Mouse (Mus musculus): ENCODE results near the gene Uspl1. TPM values are rescaled to one million over a fixed set of nuclear protein-coding genes. Genes with fewer than 3 reads are reported as not detected.

Gene Uspl1
- polyA plus RNA-seq, 1 experiment from 2014 or later, result 12.4 TPM

DNA sequence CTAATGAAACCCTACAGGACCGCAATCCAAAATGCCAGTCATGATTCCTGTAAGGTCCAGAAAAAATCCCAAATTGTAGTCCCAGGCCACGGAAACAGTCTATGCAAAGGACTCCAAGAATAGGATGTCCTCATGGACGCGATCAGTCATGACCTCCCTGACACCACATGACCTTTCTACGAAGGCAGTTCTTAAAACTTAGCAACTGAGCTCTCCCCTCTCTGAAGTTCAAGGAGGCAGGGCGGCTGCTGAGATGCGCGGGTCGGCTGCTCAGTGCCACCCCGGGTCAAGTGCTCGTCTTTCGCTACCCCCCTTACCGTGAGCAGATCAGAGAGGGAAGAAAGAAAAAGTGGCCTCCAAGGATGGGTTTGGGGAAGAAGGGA, 438 bp upstream of the Uspl1 start:
- no peak for DNase-seq
- Histone ChIP-seq H3K4me3 (ENCODE audit: low read depth, low read length) (peak overlapping the region; percentile 63), H3K27me3 (ENCODE audit: insufficient read depth, low read length) (no peaks in the 10 kb centered on the region), H3K9me3 (ENCODE audit: low read length) (no peaks in the 10 kb centered on the region), H3K4me1 (ENCODE audit: insufficient read depth) (peaks cover 23% of the 10 kb centered on the region), H3K9ac (replicated peaks) (peak overlapping the region; percentile 83), H3K4me2 (ENCODE audit: low read depth, low read length) (peak overlapping the region; percentile 67), H3K27ac (ENCODE audit: low read depth) (peak overlapping the region; percentile 97), H3K36me3 (replicated peaks; ENCODE audit: insufficient read depth, low read length) (peaks cover 5% of the 10 kb centered on the region; the same call in 1 of the 2 replicates)
- under 1% methylated on average over 13 of the region's 13 CpGs for WGBS (ENCODE audit: insufficient replicate concordance)
- no peak for TF ChIP-seq CTCF (IDR thresholded peaks at IDR 0.05; ENCODE audit: low read depth)
- no peak; the same call in 1 of the 2 replicates for TF ChIP-seq EP300 (IDR thresholded peaks at IDR 0.05; ENCODE audit: low read depth)
- ATAC-seq, result peak; percentile 41

DNA sequence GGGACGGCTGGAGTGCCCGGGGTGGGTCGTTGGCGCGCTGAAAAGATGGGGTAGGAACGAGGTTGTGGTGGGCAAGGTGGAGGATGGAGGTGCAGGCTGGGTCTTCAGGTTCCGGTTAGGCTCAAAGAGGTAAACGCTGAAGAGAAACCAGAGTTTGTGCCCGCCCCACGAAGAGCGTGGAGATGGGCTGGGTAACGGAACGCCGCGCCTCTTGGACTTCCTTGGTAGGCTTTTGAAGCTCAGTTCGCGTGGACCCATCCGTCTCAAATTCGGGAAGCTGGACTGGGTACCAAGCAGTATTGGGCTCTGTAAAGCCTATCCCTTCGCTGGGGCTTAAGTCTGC, 665 bp downstream of the Uspl1 start:
- H3K27me3 ChIP-seq (ENCODE audit: insufficient read depth, low read length), result no peaks in the 10 kb centered on the region
- peak overlapping the region; percentile 96 for H3K4me2 ChIP-seq (ENCODE audit: low read depth, low read length)
- DNase-seq (peak; percentile 59), ATAC-seq (peak; percentile 5)
- TF ChIP-seq EP300 (IDR thresholded peaks at IDR 0.05; ENCODE audit: low read depth), result no peak
- TF ChIP-seq CTCF (IDR thresholded peaks at IDR 0.05; ENCODE audit: low read depth), result no peak
- H3K4me3 ChIP-seq (ENCODE audit: low read depth, low read length), result peak overlapping the region; percentile 88
- H3K4me1 ChIP-seq (ENCODE audit: insufficient read depth), result peaks cover 25% of the 10 kb centered on the region
- H3K27ac ChIP-seq (ENCODE audit: low read depth), result peak overlapping the region; percentile 90
- peaks cover 15% of the 10 kb centered on the region for H3K36me3 ChIP-seq (replicated peaks; ENCODE audit: insufficient read depth, low read length)
- H3K9me3 ChIP-seq (ENCODE audit: low read length), result no peaks in the 10 kb centered on the region
- under 1% methylated on average over 20 of the region's 20 CpGs for WGBS (ENCODE audit: insufficient replicate concordance)
- peak overlapping the region; percentile 77 for H3K9ac ChIP-seq (replicated peaks)

DNA sequence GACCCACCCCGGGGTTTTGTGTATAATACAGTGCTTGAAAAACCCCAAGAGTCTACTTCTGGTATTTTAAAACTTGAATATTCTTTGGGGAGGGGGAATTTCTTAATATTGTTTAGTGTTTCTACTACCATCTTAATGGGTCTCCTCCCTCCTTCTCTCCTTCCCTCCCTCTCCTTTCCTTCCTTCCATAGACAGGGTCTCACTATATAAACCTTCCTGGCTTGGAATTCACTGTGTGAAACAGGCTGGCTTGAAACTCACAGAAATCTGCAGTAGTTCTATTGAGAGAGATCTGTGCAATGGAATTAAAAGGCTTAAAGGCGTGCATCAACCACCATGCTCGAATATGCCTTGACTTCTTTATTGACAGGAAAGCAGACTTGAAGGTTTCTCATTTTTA, 1.7 kb downstream of the Uspl1 start:
- H3K4me3 ChIP-seq (ENCODE audit: low read depth, low read length), result peak overlapping the region; percentile 88
- no peak for ATAC-seq

DNA sequence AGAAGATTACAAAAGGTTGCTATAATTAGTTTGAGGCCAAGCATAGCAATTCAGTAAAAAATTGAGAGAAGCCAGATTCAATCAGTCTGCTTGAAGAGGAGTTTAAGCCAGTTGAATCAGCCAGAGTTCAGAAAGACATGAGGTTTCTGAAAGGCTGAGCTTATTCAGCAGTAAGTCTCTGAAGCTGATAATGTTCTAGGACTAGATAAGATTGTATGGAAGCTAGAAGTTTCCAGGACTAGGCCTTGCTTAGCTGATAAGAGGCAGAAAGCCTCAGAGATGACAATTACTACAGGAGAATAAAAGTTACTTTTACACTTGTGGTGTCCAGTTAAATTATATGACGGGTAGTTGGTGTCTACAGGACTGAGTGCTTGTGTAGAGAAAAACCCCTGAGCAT, 6.0 kb downstream of the Uspl1 start:
- no peak overlapping the region for H3K9ac ChIP-seq (replicated peaks)
- TF ChIP-seq EP300 (IDR thresholded peaks at IDR 0.05; ENCODE audit: low read depth), result no peak
- no peak for TF ChIP-seq CTCF (IDR thresholded peaks at IDR 0.05; ENCODE audit: low read depth)
- H3K36me3 ChIP-seq (replicated peaks; ENCODE audit: insufficient read depth, low read length), result peaks cover 59% of the 10 kb centered on the region
- no peak overlapping the region for H3K4me3 ChIP-seq (ENCODE audit: low read depth, low read length)
- no peaks in the 10 kb centered on the region for H3K27me3 ChIP-seq (ENCODE audit: insufficient read depth, low read length)
- H3K27ac ChIP-seq (ENCODE audit: low read depth), result no peak overlapping the region
- 68% methylated on average over 1 of the region's 1 CpGs for WGBS (ENCODE audit: insufficient replicate concordance)
- H3K4me1 ChIP-seq (ENCODE audit: insufficient read depth), result peaks cover 19% of the 10 kb centered on the region
- no peaks in the 10 kb centered on the region for H3K9me3 ChIP-seq (ENCODE audit: low read length)
- no peak for ATAC-seq
- H3K4me2 ChIP-seq (ENCODE audit: low read depth, low read length), result no peak overlapping the region
- DNase-seq, result no peak

More for the DNA sequence above, 1.7 kb downstream of the Uspl1 start:
- Histone ChIP-seq H3K27ac (ENCODE audit: low read depth) (no peak overlapping the region), H3K27me3 (ENCODE audit: insufficient read depth, low read length) (no peaks in the 10 kb centered on the region), H3K36me3 (replicated peaks; ENCODE audit: insufficient read depth, low read length) (peaks cover 21% of the 10 kb centered on the region), H3K4me2 (ENCODE audit: low read depth, low read length) (peak overlapping the region; percentile 96), H3K4me1 (ENCODE audit: insufficient read depth) (peaks cover 25% of the 10 kb centered on the region), H3K9me3 (ENCODE audit: low read length) (no peaks in the 10 kb centered on the region), H3K9ac (replicated peaks) (peak overlapping the region; percentile 77)
- no peak for DNase-seq
- TF ChIP-seq CTCF (IDR thresholded peaks at IDR 0.05; ENCODE audit: low read depth), result no peak
- TF ChIP-seq EP300 (IDR thresholded peaks at IDR 0.05; ENCODE audit: low read depth), result no peak
- WGBS (ENCODE audit: insufficient replicate concordance), result 73% methylated on average over 3 of the region's 3 CpGs

DNA sequence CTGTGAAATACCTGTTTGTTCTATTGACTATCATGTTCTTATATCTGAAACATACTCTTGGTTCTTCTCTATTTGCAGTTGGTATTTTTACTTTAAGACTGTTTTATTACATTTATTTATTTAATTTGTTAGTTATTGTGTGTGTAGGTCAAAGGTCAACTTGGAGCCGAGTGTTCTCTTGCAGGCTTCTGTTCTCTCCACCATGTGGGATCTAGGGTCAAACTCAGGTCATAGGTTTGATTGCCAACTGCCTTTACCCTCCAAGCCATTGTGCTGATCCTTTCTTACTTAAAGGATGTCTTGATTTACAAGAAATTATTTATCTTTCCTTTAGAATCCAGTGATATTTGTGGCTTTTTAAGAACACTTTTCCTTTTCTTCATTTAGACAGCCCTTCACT, 12.5 kb downstream of the Uspl1 start:
- Histone ChIP-seq H3K4me3 (ENCODE audit: low read depth, low read length) (no peak overlapping the region), H3K36me3 (replicated peaks; ENCODE audit: insufficient read depth, low read length) (peaks cover 67% of the 10 kb centered on the region), H3K9me3 (ENCODE audit: low read length) (no peaks in the 10 kb centered on the region), H3K27ac (ENCODE audit: low read depth) (no peak overlapping the region), H3K27me3 (ENCODE audit: insufficient read depth, low read length) (no peaks in the 10 kb centered on the region), H3K9ac (replicated peaks) (no peak overlapping the region), H3K4me1 (ENCODE audit: insufficient read depth) (peaks cover 22% of the 10 kb centered on the region), H3K4me2 (ENCODE audit: low read depth, low read length) (no peak overlapping the region)
- WGBS (ENCODE audit: insufficient replicate concordance), result 35% methylated on average over 1 of the region's 1 CpGs
- TF ChIP-seq CTCF (IDR thresholded peaks at IDR 0.05; ENCODE audit: low read depth), result no peak
- no peak for TF ChIP-seq EP300 (IDR thresholded peaks at IDR 0.05; ENCODE audit: low read depth)
- ATAC-seq, result 0 out of 2 replicates have a peak, but pooled peaks have one; percentile 35
- no peak for DNase-seq

DNA sequence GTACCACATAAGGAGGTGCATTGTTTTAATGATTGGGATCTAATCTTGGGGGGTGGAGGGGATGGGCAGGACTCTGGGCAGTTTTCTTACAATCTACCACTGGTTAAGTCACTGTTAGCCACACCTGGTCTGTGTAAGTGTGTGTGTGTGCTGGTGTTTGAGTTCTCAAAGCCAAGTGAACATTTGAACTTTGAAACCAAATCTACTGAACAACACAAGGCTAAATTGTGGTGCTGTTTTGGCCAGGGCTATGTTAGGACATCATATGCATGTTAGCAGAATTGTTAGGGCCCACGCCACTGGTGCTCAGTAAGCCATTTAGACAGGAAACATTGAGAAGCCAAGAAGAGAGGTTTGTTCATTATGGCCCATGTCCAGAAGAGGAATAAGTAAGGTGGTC, 14.6 kb downstream of the Uspl1 start:
- H3K4me1 ChIP-seq (ENCODE audit: insufficient read depth), result peaks cover 22% of the 10 kb centered on the region
- H3K36me3 ChIP-seq (replicated peaks; ENCODE audit: insufficient read depth, low read length), result peaks cover 70% of the 10 kb centered on the region
- peak overlapping the region; percentile 48; the same call in 1 of the 2 replicates for H3K27ac ChIP-seq (ENCODE audit: low read depth)
- DNase-seq, result no peak
- 74% methylated on average over 1 of the region's 1 CpGs for WGBS (ENCODE audit: insufficient replicate concordance)
- ATAC-seq, result peak; percentile 66
- no peaks in the 10 kb centered on the region for H3K9me3 ChIP-seq (ENCODE audit: low read length)
- H3K27me3 ChIP-seq (ENCODE audit: insufficient read depth, low read length), result no peaks in the 10 kb centered on the region
- H3K4me2 ChIP-seq (ENCODE audit: low read depth, low read length), result no peak overlapping the region
- no peak for TF ChIP-seq CTCF (IDR thresholded peaks at IDR 0.05; ENCODE audit: low read depth)
- TF ChIP-seq EP300 (IDR thresholded peaks at IDR 0.05; ENCODE audit: low read depth), result no peak
- H3K9ac ChIP-seq (replicated peaks), result peak overlapping the region; percentile 7; the same call in 1 of the 2 replicates
- H3K4me3 ChIP-seq (ENCODE audit: low read depth, low read length), result no peak overlapping the region

DNA sequence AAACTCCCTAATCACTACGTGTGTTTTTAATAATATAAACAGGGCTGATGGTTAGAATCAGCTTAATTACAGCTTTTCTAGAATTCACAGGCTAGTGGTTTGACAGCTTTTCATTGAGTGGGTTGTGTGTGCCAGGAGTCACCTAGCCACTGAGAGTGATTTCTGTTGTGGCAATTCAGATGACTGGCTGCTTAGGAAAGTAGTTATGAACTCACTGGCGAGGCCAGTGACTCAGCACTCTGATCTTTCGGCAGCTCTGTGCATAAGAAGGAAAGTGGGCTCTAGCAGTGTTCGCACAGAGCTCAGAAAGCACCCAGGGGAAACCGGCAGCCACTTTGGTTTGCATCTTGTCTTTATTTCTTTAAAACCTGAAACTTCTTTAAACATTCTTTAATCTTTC, 18.8 kb downstream of the Uspl1 start:
- no peak overlapping the region for H3K4me2 ChIP-seq (ENCODE audit: low read depth, low read length)
- DNase-seq (no peak), ATAC-seq (no peak)
- H3K4me1 ChIP-seq (ENCODE audit: insufficient read depth), result peaks cover 7% of the 10 kb centered on the region; the same call in 1 of the 2 replicates
- no peaks in the 10 kb centered on the region for H3K27me3 ChIP-seq (ENCODE audit: insufficient read depth, low read length)
- peaks cover 72% of the 10 kb centered on the region for H3K36me3 ChIP-seq (replicated peaks; ENCODE audit: insufficient read depth, low read length)
- 69% methylated on average over 5 of the region's 5 CpGs for WGBS (ENCODE audit: insufficient replicate concordance)
- H3K4me3 ChIP-seq (ENCODE audit: low read depth, low read length), result no peak overlapping the region
- H3K9ac ChIP-seq (replicated peaks), result no peak overlapping the region
- H3K27ac ChIP-seq (ENCODE audit: low read depth), result peak overlapping the region; percentile 3; the same call in 1 of the 2 replicates
- no peak for TF ChIP-seq EP300 (IDR thresholded peaks at IDR 0.05; ENCODE audit: low read depth)
- TF ChIP-seq CTCF (IDR thresholded peaks at IDR 0.05; ENCODE audit: low read depth), result no peak
- H3K9me3 ChIP-seq (ENCODE audit: low read length), result no peaks in the 10 kb centered on the region

All from liver, postnatal 0 days (tissue).